Mouse (Mus musculus) cortical plate, adult 2 months (tissue): ENCODE measurements around the gene Erg28. TPM values are rescaled to one million over a fixed set of nuclear protein-coding genes. Genes with fewer than 3 reads are reported as not detected.

ENCODE experiments used
- H3K27ac ChIP-seq: fragments of 200-500 bp; 2 replicates; pipeline ENCODE4 v1.5.1; 2012; ENCODE audit warnings: low read length, control low read depth, inconsistent platforms; ENCODE audit not compliant: insufficient read depth
- H3K4me1 ChIP-seq: fragments of 200-500 bp; 2 replicates; pipeline ENCODE4 v1.6.1; 2011; ENCODE audit warnings: low read length; ENCODE audit not compliant: control insufficient read depth, insufficient read depth
- H3K4me3 ChIP-seq: fragments of 200-500 bp; 2 replicates; pipeline ENCODE4 v1.5.1; 2011; ENCODE audit warnings: mild to moderate bottlenecking, low read length, control low read depth; ENCODE audit not compliant: insufficient read depth
- CTCF ChIP-seq: fragments of 200-500 bp; IDR thresholded peaks from 2 replicates; pipeline ENCODE4 v1.5.1; 2011; ENCODE audit warnings: mild to moderate bottlenecking, control low read depth, low read length; ENCODE audit not compliant: insufficient read depth; ENCODE audit errors: extremely low read depth
- POLR2A ChIP-seq: fragments of 200-500 bp; IDR thresholded peaks from 2 replicates; pipeline ENCODE4 v1.6.1; 2011; ENCODE audit warnings: mild to moderate bottlenecking, low read length, control low read depth; ENCODE audit not compliant: insufficient read depth; ENCODE audit errors: extremely low read depth
- polyA plus RNA-seq: library from polyadenylated mRNA; depleted of rRNA; stranded (reverse); fragments of >200 nt; gene quantifications from 2 replicates; pipeline ENCODE4 v1.2.3, GENCODE M21; 2012; rRNA removed

Erg28 gene
- polyA plus RNA-seq, 1 experiment: 59.0 TPM

DNA sequence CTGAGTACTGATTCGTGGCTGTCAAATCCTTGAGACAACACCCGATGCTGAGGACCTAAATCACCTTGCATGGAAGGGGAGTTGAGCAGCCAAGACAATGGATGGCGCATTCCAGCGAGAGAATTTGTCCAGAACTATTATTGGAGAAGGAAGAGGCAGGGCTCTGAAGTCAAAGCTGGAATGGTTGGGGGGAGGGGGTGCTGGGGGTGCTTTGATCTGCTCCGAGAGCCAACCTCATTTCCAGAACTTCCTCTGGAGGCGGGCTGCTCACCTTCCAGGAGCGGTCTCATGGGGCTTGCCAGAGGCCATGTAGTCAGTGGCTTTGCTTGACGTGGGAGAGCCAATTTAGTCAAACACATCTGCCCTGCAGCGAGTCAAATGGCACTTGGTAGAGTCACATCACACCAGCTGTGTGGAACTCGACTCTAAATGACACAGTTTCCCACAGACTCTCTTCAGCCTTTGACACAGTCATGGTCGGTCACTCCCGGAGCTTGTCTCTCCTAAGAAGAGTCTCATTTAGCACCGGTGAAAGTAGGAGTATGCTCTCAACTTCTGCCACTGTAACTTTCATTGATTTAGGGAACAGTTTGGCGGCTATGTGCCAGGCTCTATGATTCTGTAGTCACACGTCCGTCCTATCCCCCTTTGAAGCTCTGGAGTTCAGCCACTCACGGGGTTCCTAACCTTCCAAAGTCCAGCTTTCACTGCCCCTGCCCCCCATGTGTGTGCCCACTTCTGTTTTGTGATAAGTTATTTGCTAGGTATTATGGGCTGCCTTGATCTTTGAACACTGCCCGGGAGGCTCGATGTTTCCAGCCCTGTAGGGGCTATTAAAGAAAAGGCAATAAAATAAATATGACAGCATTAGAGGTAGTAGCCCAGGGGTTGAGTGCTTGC lies 39.2 kb downstream of the Erg28 start:
- Histone ChIP-seq H3K4me1 (no peaks in the 10 kb centered on the region), H3K4me3 (no peak overlapping the region), H3K27ac (peak overlapping the region; percentile 95)
- TF ChIP-seq CTCF (no peak), POLR2A (no peak)

DNA sequence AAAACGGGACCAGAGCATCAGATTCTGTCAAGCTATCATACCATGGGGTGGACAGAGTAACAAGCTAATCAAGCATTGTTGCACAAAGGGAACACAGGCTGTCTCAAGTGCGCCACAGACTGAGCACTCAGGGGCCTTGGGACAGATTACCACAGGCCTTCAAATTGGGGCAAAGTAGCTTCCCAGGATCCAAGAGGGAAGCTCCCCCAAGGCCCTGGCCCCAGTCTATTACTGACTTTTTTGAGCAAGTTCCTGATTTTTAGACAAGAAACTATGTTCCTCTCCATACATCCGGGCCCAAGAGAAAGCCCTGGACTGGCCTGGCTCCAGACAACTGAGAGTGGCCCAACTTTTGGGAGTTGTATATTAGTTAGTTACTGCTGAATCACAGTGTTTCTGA lies 42.7 kb downstream of the Erg28 start:
- TF ChIP-seq CTCF (no peak), POLR2A (no peak)
- Histone ChIP-seq H3K4me3 (no peak overlapping the region), H3K27ac (no peak overlapping the region), H3K4me1 (no peaks in the 10 kb centered on the region)

DNA sequence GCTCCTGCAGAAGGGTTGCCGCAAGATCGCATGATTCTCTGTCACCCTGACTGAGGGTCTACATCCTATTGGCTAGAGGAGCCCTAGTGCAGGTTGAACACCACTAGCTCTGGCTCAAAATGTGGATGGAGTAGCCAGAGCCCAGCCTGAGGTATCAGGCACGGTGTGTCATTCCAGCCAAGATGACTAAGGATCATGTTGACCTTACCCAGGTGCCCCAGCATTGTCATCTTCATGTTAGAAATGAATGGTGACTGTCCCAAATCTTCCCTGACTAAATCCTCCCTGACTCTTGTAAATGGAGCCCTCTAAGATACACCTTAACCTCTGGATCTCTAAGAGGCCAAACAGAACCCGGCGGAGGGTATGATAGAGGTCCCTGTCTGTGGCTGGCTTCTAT lies 44.6 kb downstream of the Erg28 start:
- no peak overlapping the region for H3K4me3 ChIP-seq
- no peak overlapping the region for H3K27ac ChIP-seq
- no peaks in the 10 kb centered on the region for H3K4me1 ChIP-seq
- no peak for TF ChIP-seq CTCF
- TF ChIP-seq POLR2A: no peak

DNA sequence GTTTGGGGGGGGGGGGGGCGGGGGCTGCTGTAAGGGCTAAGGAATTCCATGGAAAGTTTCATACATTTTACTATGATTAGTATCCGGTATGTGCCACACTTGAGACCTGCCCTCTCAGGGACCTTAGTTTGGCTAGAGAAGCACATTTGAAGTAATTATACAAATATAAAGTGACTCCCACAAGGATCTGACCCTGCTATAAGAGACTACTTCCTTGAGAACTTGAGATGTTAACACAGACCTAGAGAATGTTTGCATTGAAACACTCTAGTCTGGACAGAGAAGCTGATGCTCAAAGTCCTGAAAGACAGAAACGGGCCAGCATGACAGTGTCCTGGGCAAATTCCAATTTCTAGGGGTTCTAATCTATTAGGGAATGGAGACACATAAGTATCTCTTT lies 45.4 kb downstream of the Erg28 start:
- no peak overlapping the region for H3K27ac ChIP-seq
- TF ChIP-seq POLR2A (no peak), CTCF (no peak)
- no peaks in the 10 kb centered on the region for H3K4me1 ChIP-seq
- H3K4me3 ChIP-seq: no peak overlapping the region

DNA sequence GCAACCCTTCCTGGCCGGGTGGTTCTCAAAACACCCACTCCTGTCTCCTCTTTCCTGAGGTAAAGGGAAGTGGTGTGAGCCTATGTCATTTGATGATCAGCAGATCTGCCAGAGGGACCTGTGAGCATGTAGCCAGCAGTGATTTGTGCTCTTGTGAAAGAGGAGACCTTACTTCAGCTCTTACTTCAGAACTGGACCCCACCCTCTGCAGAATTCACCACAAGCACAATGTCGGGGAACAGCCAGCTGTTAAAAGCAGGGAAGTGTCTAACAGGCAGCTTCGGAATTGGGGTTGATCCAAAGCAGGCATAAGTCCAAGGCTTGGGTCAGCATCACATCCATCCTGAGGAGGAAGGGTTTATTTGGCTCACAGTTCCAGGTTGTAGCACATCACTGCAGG lies 53.0 kb downstream of the Erg28 start:
- no peaks in the 10 kb centered on the region for H3K4me1 ChIP-seq
- no peak overlapping the region for H3K4me3 ChIP-seq
- no peak overlapping the region for H3K27ac ChIP-seq
- TF ChIP-seq POLR2A (no peak), CTCF (no peak)

DNA sequence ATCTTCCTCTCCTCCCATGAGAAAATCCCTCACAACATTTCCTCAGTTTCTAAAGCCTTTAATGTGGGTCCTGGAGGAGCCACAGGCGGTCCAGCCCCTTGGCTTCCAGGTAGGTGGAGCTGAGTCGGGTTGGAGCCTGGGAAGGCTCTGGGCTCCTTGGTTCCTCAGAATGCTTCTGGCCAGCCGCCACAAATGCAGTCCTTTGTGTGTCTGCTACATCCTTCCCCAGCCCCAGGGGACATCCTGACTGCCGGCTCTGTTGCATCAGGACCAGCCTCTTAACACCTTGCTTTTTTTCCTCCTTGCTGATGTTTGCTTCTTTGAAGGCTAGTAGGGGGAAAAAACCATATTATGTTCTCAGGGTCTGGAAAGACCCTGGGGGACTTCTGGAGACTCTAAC lies 56.6 kb downstream of the Erg28 start:
- Histone ChIP-seq H3K4me3 (no peak overlapping the region), H3K27ac (no peak overlapping the region), H3K4me1 (no peaks in the 10 kb centered on the region)
- TF ChIP-seq POLR2A: no peak
- TF ChIP-seq CTCF: no peak

DNA sequence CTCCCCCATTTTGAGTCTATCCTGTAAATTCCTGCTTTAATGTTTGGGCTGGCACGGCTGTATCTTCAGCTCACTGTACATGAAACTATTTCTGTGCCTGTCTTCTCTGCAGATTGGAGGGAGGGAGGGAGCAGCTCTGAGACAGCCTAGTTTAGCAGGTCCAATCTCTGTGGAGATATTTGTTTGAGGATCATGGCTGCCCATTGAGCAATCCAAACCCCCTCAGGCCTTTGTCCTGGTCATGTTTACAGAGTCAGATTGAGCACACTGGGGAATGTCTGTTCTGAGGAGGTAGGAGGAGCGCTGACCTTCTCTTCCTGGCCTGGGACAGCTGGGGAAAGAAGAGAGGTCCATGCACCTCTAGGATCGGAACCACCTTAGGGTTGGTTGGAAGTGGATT lies 58.1 kb downstream of the Erg28 start:
- H3K27ac ChIP-seq: no peak overlapping the region
- no peak overlapping the region for H3K4me3 ChIP-seq
- TF ChIP-seq CTCF: no peak
- TF ChIP-seq POLR2A: no peak
- H3K4me1 ChIP-seq: no peaks in the 10 kb centered on the region

Other genes starting within 250 kb of the Erg28 start
- gene Jdp2, start 225.5 kb downstream of the Erg28 start, polyA plus RNA-seq: 55.9 and 56.0 TPM in 2 replicates
- gene Batf, start 137.9 kb downstream of the Erg28 start, polyA plus RNA-seq: 0.89 and 0.94 TPM in 2 replicates
- gene Flvcr2, start 78.0 kb downstream of the Erg28 start, polyA plus RNA-seq: 3.3 and 4.3 TPM in 2 replicates
- 30.6 and 31.2 TPM in 2 replicates for gene Ttll5, start 109 bp upstream of the Erg28 start, polyA plus RNA-seq